Mouse (Mus musculus) retina, adult 2 months (tissue): Measurements from ENCODE around the gene Ezr.
"Not testable (repeated sequence)": the region's sequence is repeated elsewhere in the genome, so short reads cannot be mapped to it uniquely, and the experiment has no call there.

Experiments used
- DNase-seq: peaks from one replicate; pipeline ENCODE4 v3.0.0-alpha.2; 2012; ENCODE audit warnings: low read depth, low spot score

The Ezr gene

DNA sequence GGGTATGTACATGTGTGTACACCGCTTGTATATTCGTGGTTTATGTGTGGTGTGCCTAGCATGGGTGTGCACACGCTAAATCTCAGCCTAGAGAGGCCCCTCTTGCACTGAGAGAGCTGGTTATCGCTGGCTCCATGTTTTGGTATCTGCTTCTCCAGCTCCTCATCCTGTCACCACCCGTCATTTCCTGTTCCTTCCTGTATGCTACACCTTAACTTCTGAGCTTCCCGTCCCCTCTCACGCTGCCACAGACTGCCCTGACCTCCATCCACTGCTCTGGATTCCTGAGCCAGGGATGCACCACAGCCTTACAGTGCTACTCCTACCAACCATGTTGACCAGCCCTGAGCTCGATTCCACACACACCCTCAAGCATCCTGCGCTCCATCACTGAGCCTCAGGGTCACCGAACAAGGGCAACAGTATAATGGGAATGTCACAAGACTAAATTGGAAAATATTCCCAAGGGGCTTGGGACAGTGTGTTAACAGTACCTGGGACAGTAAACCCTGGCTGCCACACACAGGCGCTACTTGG lies 39.5 kb downstream of the Ezr start:
- no peak for DNase-seq

DNA sequence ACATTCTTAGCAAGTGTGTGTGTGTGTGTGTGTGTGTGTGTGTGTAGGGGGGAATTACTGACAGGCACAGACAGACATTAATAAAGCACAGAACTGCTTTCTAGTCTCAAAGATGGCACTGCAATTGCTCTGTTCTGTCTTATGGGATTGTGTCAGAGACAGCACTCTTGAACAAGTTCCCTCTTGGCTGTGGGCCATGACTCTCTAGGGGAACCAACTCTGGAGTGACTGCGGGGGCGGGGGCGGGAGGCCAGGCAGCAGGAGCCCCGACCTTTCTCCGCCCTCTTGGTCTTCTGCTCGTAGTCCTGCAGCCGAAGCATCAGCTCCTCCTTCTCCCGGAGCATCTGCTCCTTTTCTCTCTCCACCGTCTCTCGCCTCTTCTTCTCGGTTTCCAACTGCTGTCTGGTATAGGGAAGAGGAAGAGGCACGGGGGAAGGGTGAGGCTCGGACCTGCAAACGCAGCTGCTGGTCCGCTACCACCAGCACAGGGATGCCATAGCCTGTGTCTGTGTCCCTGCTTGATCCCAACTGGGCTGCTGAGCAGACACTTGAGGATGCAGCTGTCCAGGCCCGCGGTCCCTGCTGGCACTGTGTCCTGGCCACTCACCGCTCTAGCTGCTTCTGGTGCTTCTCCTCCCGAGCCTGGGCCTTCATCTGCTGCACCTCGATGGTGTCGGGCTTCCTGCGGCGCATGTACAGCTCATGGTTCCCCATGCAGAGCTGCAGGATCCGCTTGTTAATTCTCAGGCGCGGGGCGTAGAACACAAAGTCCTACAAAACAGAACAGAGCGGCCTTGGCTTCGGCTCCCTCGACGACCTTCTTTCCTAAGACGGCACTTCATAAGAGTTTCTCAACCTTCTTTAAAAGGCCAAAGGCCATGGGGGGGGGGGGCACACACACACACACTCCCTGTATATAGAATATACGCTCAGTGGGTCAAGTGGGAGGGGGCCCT lies 40.2 kb downstream of the Ezr start:
- no peak for DNase-seq

DNA sequence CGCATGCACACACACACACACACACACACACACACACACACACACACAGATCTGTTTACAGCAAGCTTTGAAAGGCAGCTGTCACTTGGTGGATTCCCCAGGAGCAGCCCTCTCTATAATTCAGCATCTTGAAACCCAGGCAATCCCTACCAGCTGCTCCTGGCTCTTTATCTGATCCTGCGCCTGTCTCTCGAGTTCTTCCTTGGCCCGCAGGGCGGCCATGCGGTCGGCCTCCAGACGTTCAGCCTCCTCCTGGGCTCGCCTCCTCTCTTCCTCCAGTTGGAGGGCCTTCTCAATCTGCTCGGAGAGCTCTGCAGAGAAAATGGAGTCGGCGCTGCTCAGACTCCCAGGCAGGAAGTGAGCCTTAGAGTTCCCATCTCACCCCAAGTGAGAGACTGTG lies 41.3 kb downstream of the Ezr start:
- DNase-seq = no peak

DNA sequence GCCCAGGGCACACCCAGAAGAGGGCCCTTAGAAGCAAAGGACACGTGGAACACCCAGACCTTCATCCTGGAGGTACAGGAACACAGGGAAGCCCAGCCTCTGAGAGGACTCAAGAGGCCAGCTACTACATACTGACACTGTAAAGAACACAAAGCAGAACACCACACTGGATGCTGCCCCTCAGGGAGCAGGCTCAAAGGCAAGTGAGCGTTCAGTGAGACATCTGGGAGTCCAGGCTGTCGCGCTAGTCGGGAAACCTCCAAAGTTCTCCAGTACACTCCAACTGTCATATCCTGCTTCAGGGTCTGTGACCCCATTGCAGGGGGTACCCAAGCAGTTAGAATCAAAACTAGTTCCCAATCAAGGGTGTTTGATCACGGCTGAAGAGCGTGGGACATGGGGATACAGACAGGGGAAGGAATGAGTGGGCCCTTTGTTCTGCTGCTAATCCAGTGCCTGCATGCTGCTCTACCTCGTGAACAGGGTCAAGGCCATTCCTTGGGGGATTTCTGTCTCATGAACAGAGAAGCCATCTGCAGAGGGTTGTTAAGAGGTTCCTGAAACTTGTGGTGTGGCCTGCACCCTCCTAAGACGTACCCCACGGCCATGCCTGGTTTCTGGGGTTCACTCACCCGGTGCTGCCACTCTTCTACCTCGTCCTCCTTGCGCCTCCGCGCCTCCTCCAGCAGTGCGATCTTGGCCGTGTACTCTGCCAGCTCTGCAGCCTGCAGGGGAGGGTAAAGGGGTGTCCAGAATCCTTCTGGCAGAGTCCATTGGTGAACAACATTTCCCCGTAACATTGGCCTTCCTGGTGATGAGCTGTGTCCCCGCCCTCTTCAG lies 42.0 kb downstream of the Ezr start:
- DNase-seq = no peak

DNA sequence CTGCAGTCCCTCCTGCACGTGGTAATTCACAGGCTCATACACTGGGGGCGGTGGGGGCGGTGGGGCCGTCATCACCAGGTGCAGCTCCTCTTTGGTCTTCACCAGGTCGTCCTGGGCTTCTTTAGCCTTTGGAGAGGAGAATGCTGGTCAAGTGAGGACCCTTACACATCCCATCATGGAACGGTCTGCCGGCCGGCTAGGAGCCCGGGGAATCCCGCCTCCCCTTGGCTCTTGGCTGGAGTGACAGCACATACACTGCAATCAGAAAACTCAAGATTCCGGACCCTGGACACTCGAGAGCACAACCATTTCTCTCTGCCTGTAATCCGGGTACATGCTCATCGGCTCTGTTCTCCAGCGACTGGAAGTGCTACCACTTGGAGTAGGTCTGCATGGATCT lies 42.8 kb downstream of the Ezr start:
- no peak for DNase-seq

DNA sequence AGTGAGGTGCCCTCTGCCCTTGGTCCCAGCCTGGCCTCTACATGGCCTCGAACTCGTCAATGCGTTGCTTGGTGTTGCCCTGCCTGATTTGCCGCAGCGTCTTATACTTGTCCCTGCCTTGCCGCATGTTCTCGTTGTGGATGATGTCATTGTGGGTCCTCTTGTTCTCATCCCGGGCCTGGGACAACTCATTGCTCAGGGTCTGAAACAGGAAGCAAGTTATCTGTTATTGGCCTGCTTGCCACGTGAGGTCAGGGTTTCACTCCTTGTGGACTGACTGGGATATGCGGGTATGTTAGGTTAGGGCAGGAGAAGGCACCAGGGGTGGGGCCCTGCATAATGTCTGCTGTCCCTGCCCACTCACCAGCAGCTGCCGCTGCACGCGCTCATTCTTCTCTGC lies 43.3 kb downstream of the Ezr start:
- no peak for DNase-seq

DNA sequence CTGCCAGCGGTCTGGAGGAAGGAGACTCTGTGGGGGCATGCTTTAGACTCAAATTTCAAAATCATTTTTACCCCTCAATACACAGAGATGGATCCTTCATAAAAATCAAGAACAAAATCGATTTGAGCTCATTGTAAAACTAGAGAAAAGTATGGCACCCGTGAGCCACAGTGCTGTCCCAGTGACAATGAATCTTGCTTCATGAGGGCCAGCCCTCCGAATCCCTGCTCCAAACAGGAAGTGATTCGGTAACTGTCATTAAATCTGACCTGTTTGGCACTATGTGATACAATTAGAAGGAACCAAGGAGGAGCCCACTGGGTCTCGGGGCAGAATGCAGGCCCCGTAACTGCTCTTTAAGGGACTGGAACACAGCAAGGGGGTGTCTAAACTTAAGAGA lies 43.7 kb downstream of the Ezr start:
- DNase-seq = no peak

DNA sequence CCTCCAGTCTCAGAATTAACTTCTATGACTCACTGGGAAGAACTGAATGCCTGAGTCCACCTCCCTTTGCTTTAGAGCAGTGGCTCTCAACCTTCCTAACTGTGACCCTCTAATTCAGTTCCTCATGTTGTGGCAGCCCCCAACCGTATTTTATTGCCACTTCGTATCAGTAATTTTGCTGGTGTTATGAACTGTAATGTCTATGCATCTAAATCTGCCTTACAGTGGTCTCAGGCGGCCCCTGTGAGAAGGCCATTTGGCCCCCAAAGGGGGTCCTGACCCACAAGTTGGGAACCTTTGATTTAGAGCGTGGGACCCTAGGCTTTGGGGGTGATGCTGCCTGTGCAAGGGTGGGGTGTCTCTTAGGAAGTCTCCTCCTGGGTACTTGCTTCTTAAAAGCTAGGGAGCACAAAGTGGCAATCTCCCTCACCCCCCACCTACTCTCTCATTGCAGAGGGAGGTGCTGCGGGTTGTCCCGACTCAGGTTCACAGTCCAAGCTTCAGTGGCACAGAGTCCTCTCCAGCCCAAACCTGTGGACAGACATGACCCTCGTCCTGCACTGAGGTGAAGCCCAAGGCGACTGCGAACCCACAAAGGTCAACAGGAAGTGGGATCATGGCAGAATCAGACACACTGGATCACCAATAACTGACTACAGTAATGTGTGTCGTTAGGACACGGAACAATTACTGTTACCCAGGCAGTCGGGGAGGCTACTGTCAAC lies 45.1 kb downstream of the Ezr start:
- DNase-seq = no peak

DNA sequence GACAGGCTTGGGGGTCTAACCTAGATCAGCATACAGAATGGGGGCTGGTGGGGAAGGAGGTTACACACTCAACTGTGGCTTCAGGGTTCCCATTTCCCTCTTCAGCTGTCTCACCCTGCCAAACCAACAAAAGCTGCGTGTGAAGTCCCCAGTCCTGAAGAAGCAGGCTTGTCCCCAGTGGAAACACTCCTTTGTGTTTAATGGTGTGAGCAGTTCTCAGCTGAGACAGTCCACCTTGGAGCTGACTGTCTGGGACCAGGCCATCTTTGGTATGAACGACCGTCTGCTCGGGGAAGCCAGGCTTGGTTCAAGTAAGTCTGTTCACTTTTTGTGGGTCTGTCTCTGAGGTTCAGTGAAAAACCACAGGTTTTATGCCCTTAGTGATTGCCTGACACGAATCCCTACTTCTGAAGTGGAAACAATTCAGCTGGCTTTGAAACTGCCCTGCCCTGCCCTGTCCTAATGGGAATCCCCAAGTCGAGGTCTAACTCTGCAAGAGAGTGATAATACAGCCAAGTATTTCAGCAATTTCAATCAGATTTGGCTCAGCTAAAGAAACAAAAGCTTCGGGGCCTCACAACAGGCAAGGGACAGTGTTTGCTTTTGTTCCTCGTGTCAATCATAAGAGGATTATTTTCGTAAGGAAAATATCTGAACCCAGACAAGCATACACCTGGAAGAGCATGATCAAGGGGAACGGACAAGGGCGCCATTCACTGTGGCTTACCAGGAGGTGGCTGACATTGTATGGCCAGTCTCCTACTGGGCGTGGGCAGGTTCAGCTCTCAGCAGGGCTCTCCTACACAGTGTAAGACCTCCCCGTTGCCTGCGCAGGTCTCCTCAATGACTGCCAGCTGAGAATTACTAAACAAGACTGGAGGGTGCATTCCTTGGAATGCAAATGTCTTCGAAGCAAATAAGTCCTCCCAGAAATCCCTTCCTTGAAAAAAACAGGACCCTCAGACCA lies 46.0 kb downstream of the Ezr start:
- no peak for DNase-seq

DNA sequence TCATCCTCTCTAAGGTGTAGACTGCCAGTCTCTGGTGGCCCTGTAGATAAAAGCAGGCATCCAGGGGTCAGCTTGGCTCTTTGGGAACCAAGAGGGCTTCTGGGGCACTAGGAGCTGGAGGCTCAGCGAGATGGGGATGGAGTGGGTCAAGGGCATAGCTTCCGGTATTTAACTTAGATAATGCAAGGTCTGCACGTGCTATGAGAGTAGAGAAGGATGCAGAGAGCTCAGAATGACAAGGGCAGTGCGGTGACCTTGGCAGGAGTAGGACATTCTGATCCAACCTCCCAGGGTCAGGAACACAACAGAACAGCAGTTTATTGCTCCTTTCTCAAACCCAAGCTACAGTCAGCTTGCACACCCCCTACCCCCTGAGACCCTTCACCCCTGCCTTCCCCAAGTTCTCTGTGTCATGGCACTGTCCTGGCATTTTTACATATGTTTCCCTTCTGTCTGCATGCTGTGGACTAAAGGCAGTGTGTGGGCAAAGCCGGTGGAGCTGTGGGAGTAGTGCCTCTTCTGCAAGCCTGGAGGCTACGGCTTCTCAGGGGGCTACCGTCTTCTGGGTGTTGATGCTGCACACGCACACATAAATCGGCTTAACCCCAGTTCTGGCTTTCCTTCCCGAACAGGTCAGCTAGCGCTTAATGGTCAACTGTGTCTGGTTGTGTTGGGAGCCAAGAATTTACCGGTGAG lies 47.7 kb downstream of the Ezr start:
- DNase-seq = no peak

DNA sequence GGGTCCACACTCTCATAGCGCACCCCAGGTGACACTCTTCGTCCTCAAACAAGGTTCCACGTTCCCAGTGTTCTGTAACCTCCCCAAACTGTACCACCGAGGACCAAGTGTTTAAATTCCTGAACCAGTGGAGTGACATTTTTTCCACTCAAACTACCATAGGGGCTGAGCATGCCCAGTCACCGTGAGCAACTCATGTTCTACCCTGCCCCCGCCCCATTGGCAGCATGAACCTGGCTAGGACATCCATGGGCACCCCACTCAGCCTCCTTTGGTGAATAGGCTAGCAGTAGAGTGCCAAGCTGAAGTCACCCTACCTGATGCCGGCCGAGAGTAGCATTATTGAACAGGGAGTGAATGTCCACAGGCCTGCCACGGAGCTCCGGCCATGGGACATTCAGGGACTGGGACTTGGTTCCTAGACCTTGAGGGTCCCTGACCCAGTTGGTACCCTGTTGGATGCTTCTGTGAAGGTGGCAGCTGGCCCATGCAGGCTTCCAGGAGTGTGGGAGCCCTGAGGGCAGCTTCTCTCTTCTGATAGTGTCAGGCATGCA lies 49.2 kb downstream of the Ezr start:
- no peak for DNase-seq

DNA sequence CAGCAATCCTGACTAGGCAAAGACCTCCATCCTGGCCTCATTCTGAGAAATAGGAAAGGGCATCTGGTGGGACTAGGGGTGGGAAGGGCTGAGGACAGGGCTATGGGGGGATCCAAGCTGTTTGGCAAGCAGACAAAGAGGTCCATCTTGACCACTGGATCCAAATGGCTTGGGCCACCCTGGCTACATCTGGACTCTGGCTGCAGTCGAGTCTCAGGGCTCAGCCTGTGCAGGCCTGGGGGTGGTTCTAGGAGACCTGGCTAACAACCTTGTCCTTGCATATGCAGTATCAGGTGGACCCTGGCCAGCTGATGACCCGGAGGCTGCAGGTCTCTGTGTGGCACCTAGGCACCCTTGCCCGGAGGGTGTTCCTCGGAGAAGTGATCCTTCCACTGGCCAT lies 49.9 kb downstream of the Ezr start:
- no peak for DNase-seq

DNA sequence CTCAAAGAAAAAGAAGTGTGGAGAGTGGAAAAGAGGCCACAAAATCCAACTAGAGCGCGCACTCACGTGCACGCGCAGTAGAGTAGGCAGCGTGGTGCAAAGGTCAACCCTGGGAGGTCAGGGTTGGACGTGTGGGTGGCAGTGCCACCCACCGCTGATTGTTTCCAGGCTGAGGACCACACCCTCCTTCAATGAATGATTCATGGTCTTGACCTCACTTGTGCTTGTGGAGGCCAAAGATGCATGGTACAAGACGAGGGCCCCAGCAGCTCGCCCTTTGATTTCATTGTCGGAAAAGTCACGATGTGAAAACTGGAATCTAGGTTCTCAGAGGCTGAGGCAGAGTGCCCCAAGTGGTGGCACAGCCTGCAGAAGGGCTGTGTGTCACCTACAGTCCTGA lies 51.0 kb downstream of the Ezr start:
- DNase-seq = no peak

DNA sequence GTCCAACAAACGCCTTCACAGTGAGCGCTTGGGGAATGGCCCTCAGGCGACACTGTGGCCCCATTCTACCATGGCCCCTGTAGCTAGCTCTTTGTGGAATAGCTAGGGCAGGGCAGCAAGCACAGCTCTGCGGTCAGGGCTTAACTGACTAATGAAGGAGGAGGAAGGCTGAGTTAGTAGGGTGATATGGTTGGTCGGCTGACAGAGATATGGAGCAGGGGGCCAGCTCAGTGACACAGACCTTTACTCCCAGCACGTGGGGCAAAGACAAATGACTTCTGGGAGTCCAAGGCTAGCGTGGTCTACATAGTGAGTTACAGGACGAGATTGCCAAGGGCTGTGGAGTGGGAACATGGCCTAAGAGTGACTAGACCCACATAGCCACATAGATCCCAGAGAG lies 51.5 kb downstream of the Ezr start:
- no peak for DNase-seq

DNA sequence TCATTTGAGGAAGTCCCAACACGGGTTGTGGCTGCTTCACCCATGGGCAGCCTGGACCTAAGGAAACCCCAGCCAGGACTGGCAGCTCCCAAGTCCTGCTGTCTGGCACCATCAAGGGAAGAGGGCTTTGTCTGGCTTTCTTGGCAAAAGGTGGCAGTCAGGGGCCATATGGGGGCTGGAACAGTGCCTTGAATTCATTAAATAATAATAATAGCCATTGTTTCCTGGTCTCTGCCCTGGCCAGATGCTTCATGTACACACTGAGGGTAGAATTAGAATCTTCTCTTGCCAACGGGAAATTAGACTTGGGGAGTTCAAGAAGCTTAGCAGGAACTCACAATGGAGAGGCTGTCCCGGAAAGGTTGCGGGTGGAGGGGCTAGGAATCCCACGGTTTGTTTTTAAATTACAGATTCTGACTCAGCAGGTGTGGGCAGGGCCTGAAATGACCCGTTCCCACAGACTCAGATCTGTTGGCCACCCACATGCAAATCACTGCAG lies 53.3 kb downstream of the Ezr start:
- DNase-seq = no peak

DNA sequence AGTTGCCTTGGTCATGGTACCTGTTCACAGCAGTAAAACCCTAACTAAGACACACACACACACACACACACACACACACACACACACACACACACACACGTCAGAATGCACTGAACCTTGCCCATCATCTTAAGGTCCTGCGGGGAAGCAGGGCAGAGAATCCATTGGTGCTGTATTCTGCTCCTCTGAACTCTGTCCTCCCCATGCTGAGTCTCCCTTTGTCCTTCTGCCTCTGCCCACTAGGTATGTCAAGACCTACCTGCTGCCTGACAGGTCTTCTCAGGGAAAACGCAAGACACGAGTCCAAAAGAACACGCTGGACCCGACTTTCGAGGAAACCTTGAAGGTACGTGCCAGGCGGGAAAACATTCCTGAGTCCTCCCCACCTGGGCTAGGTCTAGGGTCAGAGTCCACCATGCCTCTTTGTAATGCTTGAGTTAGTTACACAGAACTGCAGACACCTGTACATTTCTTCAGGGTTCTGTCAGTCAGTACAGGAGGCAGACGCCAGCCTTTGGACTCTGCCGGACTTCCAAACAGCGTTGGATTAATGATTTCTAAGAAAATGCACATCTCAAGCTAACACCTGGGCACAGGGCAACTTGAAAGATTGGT lies 54.5 kb downstream of the Ezr start:
- no peak for DNase-seq

DNA sequence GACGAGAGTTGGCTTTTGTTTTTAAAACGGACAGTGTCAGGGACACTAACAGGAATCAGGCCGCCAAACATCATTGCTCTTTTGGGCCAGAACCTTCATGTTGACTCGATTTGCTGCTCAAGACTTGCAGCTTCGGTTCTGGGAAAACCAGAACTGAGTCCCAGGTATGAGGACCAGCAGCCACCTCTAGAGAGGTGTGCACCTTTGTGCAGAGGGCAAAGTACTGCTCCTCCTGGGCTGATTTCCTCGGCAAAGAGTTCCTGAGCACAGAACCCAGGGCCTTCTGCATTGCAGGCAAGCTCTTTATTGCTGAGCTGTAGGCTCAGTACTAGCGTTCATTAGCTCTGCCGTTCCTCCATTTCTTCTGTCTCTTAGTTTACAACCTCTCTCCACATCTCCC lies 68.6 kb downstream of the Ezr start:
- DNase-seq = not testable (repeated sequence)

DNA sequence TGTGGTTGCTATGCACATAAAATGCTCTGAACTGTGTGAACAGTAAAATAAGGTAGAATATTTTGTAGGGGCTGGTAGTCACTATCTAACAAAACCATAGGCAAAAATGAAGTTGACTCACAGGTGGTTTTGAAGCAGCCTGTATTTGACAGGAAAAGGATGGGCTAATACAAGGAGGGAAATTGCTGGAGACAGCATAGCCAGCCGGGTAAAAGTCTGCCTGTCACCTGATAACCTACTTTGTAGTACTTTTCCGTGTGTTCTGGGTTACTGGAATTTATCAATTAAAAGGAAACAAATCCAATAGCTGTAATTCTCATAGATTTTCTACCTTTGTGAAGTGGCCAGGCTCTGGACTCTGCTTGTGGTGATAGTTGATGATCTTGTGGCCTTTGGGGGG lies 69.1 kb downstream of the Ezr start:
- DNase-seq = not testable (repeated sequence)

DNA sequence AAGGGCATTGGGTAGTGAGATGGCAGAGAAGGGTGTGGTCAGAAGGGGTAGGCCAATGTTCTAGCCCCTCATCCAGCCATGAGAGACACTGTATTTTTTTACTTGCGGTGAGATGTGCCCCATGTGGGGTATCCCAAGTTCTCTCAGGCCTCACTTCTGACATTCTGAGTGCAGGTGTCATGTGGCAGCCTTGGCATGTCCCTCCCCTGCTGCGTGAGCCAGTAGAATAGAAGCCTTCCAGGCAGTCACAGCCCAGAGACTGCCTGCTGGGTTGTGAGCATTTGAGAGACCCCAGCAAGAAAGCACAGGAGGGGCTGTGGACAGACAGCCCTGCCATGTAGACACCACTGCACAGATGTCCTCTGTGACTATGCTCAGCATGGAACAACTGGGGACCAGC lies 74.4 kb downstream of the Ezr start:
- not testable (repeated sequence) for DNase-seq
